Mouse (Mus musculus) brain, adult 2 months (tissue): ENCODE results near the gene Atg101.

ENCODE experiments used
- DNase-seq: peaks from one replicate; pipeline ENCODE4 v3.0.0; 2011; ENCODE audit warnings: low read depth, low spot score

The Atg101 gene

GRCm38 (mm10) chr15:101333648-101334047 lies 49.6 kb downstream of the Atg101 start:
- DNase-seq = no peak

GRCm38 (mm10) chr15:101336474-101337174 lies 52.6 kb downstream of the Atg101 start:
- no peak for DNase-seq

GRCm38 (mm10) chr15:101338359-101338758 lies 54.3 kb downstream of the Atg101 start:
- DNase-seq = no peak

- peak; percentile 91 for DNase-seq
These were observed 55.5 kb downstream of the Atg101 start for GRCm38 (mm10) chr15:101339537-101339936.
